Mouse (Mus musculus): ENCODE results near the gene Wdr1.

- TF ChIP-seq POLR2A (IDR thresholded peaks at IDR 0.05; ENCODE audit: insufficient read length, low read depth) (no peak), TCF12 (IDR thresholded peaks at IDR 0.05; ENCODE audit: insufficient read depth, poor library complexity, severe bottlenecking) (no peak), MYOD1 (IDR thresholded peaks at IDR 0.05; ENCODE audit: control insufficient read depth in 1 of 3, insufficient read length in 2 of 3, low read depth in 2 of 3) (no peak), SRF (IDR thresholded peaks at IDR 0.05; ENCODE audit: control insufficient read depth, insufficient read length, low read depth) (no peak), USF1 (IDR thresholded peaks at IDR 0.05; ENCODE audit: low read depth) (no peak), MAX (IDR thresholded peaks at IDR 0.05; ENCODE audit: low read depth) (no peak), REST (IDR thresholded peaks at IDR 0.05; ENCODE audit: insufficient read depth, insufficient read length) (no peak)
Observed at GRCm38 (mm10) chr5:38476861-38477565, 86.0 kb downstream of the Wdr1 start.

Data from myocyte (in vitro differentiated cells).